Mouse (Mus musculus) lung, adult 2 months (tissue): ENCODE measurements around the gene Cass4.

Source experiments
- CTCF ChIP-seq: fragments of 200-500 bp; IDR thresholded peaks from 2 replicates; pipeline ENCODE4 v1.5.1; 2011; ENCODE audit warnings: mild to moderate bottlenecking, low read length, control low read depth; ENCODE audit not compliant: insufficient read depth
- POLR2A ChIP-seq: fragments of 200-500 bp; IDR thresholded peaks from 2 replicates; pipeline ENCODE4 v1.6.1; 2011; ENCODE audit warnings: low read depth, mild to moderate bottlenecking, control low read depth, low read length, borderline replicate concordance; ENCODE audit errors: extremely low read depth

DNA sequence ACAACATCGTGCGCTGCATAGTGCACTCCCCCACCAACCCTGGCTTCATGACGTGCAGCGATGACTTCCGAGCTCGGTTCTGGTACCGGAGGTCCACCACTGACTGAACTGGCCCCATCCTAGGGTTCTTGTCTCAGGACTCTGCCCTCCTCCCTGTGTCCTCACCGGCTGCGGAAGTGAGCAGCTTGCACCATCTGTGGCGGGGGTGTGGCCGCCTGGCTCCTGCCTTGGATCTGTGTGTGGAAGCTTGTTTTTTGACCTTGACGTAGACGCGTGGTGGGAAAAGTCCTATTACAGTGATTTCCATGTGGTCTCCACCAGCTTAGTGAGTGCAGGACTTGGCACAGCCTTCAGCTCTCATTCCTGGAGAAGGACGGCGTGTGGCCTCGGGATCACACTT, 13.1 kb upstream of the Cass4 start:
- TF ChIP-seq POLR2A (no peak), CTCF (no peak)
